Mouse (Mus musculus): ENCODE measurements around the gene Sh2d2a. TPM values are rescaled to one million over a fixed set of nuclear protein-coding genes. Genes with fewer than 3 reads are reported as not detected.
"Not testable (repeated sequence)": the region's sequence is repeated elsewhere in the genome, so short reads cannot be mapped to it uniquely, and the experiment has no call there.

Gene Sh2d2a
- polyA plus RNA-seq (2011; ENCODE audit: insufficient read length, low read depth, missing spikeins): not detected in 2 replicates

GRCm38 (mm10) chr3:87846650-87847110, at the start of gene Sh2d2a:
Gene Sh2d2a, plus strand, starts transcription at chr3:87846755.
- H3K4me1 ChIP-seq (ENCODE audit: control insufficient read depth, insufficient read depth, low read length): no peaks in the 10 kb centered on the region
- no peak within 1 kb of the TSS for H3K4me3 ChIP-seq (ENCODE audit: insufficient read depth, low read length)
- TF ChIP-seq CTCF (IDR thresholded peaks at IDR 0.05; ENCODE audit: borderline replicate concordance, insufficient read depth, low read length): no peak
- TF ChIP-seq POLR2A (IDR thresholded peaks at IDR 0.05; ENCODE audit: low read depth, low read length): no peak
- no peak within 1 kb of the TSS for H3K27ac ChIP-seq (ENCODE audit: insufficient read depth, low read length)

DNA sequence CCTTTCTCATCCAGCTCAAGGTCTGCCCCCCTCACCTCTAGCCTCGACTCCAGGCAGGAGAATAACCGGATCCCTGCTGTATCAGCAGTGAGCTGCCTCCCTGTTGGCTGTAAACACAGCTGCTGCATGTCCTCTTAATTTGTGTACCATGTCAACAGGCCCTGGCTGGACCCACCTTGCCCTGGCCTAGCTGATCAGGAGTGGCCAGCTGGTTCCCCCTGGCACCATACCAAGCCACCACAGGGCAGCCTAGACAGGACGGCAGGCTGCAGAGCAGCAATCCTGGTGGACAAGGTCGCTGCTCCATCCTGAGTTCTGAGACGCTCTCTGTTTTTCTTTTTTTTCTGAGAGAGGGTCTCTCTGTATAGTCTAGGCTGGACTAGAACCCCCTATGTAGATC, 44.9 kb upstream of the Sh2d2a start:
- Histone ChIP-seq H3K27ac (ENCODE audit: insufficient read depth, low read length) (no peak overlapping the region), H3K4me3 (ENCODE audit: insufficient read depth, low read length) (no peak overlapping the region), H3K4me1 (ENCODE audit: control insufficient read depth, insufficient read depth, low read length) (0 out of 2 replicates have a peak, but pooled peaks cover 3% of the 10 kb centered on the region)
- no peak for TF ChIP-seq POLR2A (IDR thresholded peaks at IDR 0.05; ENCODE audit: low read depth, low read length)
- TF ChIP-seq CTCF (IDR thresholded peaks at IDR 0.05; ENCODE audit: borderline replicate concordance, insufficient read depth, low read length): no peak

DNA sequence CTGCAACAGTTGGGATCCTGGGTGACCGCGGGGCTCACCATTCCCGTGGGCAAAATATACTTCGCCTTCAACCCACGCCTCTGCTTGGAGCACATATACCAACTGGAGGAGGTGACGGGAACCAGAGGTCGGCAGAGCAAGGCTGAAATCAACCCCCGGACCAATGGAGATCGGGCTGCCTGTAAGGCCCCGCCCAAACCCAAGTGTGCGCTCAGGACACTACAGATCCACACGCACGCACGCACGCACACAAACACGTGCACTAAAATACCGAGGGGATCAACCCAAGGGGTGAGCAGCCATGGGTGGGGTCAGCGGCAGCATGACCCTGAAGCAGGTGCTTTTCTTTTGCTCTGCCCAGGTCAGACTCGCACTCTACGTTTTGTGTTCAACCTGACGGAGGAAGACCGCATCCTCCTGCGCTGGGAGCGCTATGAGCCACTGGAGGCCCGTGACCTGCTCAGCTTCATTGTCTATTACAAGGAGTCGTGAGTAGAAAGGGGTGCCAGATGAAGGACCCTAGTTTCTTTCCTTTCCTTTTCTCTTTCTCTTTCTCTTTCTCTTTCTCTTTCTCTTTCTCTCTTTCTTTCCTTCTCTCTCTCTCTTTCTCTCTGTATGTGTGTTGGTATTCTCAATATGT, 42.4 kb upstream of the Sh2d2a start:
- Histone ChIP-seq H3K4me3 (ENCODE audit: insufficient read depth, low read length) (0 out of 2 replicates have a peak overlapping the region, but pooled peaks have one; percentile 5), H3K4me1 (ENCODE audit: control insufficient read depth, insufficient read depth, low read length) (no peaks in the 10 kb centered on the region), H3K27ac (ENCODE audit: insufficient read depth, low read length) (no peak overlapping the region)
- no peak for TF ChIP-seq POLR2A (IDR thresholded peaks at IDR 0.05; ENCODE audit: low read depth, low read length)
- TF ChIP-seq CTCF (IDR thresholded peaks at IDR 0.05; ENCODE audit: borderline replicate concordance, insufficient read depth, low read length): no peak

DNA sequence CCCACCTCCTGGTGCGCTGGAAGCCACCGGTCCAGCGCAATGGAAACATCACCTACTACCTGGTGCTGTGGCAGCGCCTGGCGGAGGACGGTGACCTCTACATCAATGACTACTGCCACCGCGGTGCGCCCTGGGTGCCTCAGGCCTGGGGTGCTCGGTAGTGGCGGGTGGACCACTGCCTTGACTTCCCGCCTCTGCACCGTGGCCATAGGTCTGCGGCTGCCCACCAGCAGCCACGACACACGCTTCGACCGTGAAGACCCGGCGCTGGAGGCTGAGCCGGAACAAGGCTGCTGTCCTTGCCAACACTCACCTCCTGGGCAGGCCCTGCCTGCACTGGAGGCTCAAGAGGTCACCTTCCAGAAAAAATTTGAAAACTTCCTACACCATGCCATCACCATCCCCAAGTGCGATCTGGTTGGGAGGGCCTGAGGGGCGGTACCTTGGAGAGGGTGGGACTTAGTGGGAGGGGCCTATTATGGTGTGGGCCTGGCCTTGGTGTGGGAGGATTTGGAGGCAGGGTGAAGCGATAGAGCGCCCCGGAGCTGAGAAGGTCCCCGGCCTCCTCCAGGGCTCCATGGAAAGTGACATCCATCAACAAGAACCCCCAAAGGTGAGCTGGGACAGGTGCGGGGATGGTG, 37.1 kb upstream of the Sh2d2a start:
- no peak for TF ChIP-seq CTCF (IDR thresholded peaks at IDR 0.05; ENCODE audit: borderline replicate concordance, insufficient read depth, low read length)
- no peak for TF ChIP-seq POLR2A (IDR thresholded peaks at IDR 0.05; ENCODE audit: low read depth, low read length)
- no peaks in the 10 kb centered on the region for H3K4me1 ChIP-seq (ENCODE audit: control insufficient read depth, insufficient read depth, low read length)
- no peak overlapping the region for H3K4me3 ChIP-seq (ENCODE audit: insufficient read depth, low read length)
- H3K27ac ChIP-seq (ENCODE audit: insufficient read depth, low read length): no peak overlapping the region

- Histone ChIP-seq H3K27ac (ENCODE audit: insufficient read depth, low read length) (no peak overlapping the region), H3K4me1 (ENCODE audit: control insufficient read depth, insufficient read depth, low read length) (no peaks in the 10 kb centered on the region), H3K4me3 (ENCODE audit: insufficient read depth, low read length) (no peak overlapping the region)
- no peak for TF ChIP-seq POLR2A (IDR thresholded peaks at IDR 0.05; ENCODE audit: low read depth, low read length)
Observed at GRCm38 (mm10) chr3:87811297-87811696, 35.3 kb upstream of the Sh2d2a start.

GRCm38 (mm10) chr3:87812413-87812812, 34.1 kb upstream of the Sh2d2a start:
- no peak for TF ChIP-seq CTCF (IDR thresholded peaks at IDR 0.05; ENCODE audit: borderline replicate concordance, insufficient read depth, low read length)
- TF ChIP-seq POLR2A (IDR thresholded peaks at IDR 0.05; ENCODE audit: low read depth, low read length): no peak
- H3K27ac ChIP-seq (ENCODE audit: insufficient read depth, low read length): no peak overlapping the region
- H3K4me3 ChIP-seq (ENCODE audit: insufficient read depth, low read length): no peak overlapping the region
- no peaks in the 10 kb centered on the region for H3K4me1 ChIP-seq (ENCODE audit: control insufficient read depth, insufficient read depth, low read length)

DNA sequence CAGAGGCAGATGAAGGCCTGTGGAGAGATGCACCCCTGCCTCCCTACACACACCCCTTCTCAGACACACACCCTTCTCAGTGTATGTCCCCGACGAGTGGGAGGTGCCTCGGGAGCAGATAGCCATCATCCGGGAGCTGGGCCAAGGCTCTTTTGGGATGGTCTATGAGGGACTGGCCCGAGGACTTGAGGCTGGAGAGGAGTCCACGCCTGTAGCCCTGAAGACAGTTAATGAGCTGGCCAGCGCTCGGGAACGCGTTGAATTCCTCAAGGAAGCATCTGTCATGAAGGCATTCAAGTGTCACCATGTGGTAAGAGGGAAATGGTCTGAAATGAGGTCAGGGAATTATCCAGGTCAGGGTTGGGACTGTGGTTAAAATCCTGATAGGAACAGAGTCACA, 33.7 kb upstream of the Sh2d2a start:
- no peak overlapping the region for H3K27ac ChIP-seq (ENCODE audit: insufficient read depth, low read length)
- no peak for TF ChIP-seq POLR2A (IDR thresholded peaks at IDR 0.05; ENCODE audit: low read depth, low read length)
- TF ChIP-seq CTCF (IDR thresholded peaks at IDR 0.05; ENCODE audit: borderline replicate concordance, insufficient read depth, low read length): no peak
- no peaks in the 10 kb centered on the region for H3K4me1 ChIP-seq (ENCODE audit: control insufficient read depth, insufficient read depth, low read length)
- H3K4me3 ChIP-seq (ENCODE audit: insufficient read depth, low read length): no peak overlapping the region

DNA sequence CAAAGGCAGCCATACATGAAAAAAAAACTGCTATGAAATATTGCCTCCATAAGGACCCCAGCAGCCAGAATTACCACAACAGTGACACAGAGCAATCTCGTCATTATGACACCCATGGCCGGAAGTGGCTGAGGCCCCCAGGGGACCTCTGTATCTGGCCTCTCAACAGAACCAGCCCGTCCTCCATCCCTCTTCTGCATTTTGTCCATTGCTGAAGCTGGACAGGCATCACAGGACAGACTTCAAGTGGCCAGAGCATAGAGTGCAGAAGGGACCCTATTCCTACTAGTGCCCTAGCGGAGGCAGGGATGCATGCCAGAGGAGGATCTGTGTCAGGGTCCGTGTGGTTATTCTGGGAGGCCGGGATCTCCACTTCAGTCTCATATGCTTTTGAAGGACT, 30.4 kb upstream of the Sh2d2a start:
- Histone ChIP-seq H3K4me3 (ENCODE audit: insufficient read depth, low read length) (no peak overlapping the region), H3K4me1 (ENCODE audit: control insufficient read depth, insufficient read depth, low read length) (no peaks in the 10 kb centered on the region), H3K27ac (ENCODE audit: insufficient read depth, low read length) (no peak overlapping the region)
- TF ChIP-seq CTCF (IDR thresholded peaks at IDR 0.05; ENCODE audit: borderline replicate concordance, insufficient read depth, low read length) (no peak), POLR2A (IDR thresholded peaks at IDR 0.05; ENCODE audit: low read depth, low read length) (no peak)

DNA sequence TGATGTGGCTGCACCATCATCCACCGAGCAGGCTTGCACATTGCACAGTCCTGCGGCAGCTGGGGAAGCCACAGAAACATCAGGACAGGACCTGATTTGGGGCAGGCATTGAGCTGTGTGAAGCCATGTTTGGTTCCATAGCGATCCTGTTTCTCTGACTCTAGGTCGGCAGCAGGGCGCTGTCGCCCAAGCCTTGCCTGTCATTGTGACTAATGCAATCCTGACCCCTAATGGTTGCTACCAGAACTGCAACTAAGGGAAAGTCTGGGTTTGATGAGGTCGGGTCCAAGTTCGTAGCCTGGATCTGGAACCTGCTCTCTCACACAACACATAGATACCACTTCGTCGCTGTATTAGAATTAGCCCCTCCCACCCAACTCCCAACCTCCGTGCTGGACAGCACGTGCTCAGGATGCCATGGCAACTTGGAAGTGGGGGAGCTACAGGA, 29.9 kb upstream of the Sh2d2a start:
- H3K27ac ChIP-seq (ENCODE audit: insufficient read depth, low read length): no peak overlapping the region
- no peak overlapping the region for H3K4me3 ChIP-seq (ENCODE audit: insufficient read depth, low read length)
- H3K4me1 ChIP-seq (ENCODE audit: control insufficient read depth, insufficient read depth, low read length): no peaks in the 10 kb centered on the region
- TF ChIP-seq CTCF (IDR thresholded peaks at IDR 0.05; ENCODE audit: borderline replicate concordance, insufficient read depth, low read length) (peak; percentile 78; the same call in 1 of the 2 replicates), POLR2A (IDR thresholded peaks at IDR 0.05; ENCODE audit: low read depth, low read length) (no peak)

DNA sequence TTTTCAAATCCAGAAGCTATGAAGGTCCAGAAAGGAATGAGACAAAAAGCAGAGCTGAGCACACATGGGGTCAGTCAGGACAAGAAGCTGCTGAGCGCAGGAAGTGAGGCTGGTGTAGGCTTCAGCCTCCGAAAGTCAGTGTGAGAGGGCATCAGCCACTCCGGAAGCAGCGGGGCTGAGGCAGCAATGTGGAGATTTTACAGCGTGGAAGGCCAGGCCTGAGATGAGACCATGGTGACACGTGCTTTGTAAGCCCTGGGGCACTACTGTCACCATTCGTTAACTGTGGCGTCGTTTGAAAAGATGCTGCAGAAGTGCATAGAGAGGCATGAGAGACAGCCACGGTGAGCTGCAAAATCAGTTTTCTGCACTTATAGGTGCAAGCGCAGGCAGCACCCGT, 28.3 kb upstream of the Sh2d2a start:
- no peak for TF ChIP-seq CTCF (IDR thresholded peaks at IDR 0.05; ENCODE audit: borderline replicate concordance, insufficient read depth, low read length)
- no peak for TF ChIP-seq POLR2A (IDR thresholded peaks at IDR 0.05; ENCODE audit: low read depth, low read length)
- H3K27ac ChIP-seq (ENCODE audit: insufficient read depth, low read length): no peak overlapping the region

GRCm38 (mm10) chr3:87824206-87824605, 22.3 kb upstream of the Sh2d2a start, which contains the start of gene Pear1:
Gene Pear1, minus strand, starts transcription at chr3:87824306.
- H3K4me3 ChIP-seq (ENCODE audit: insufficient read depth, low read length); H3K27ac ChIP-seq (ENCODE audit: insufficient read depth, low read length); H3K4me1 ChIP-seq (ENCODE audit: control insufficient read depth, insufficient read depth, low read length): not testable (repeated sequence)

More for the DNA sequence above, 28.3 kb upstream of the Sh2d2a start:
- no peaks in the 10 kb centered on the region for H3K4me1 ChIP-seq (ENCODE audit: control insufficient read depth, insufficient read depth, low read length)
- H3K4me3 ChIP-seq (ENCODE audit: insufficient read depth, low read length): no peak overlapping the region

Measured in embryonic fibroblast, embryonic 13.5 days (primary cell).